Mouse (Mus musculus) ES-Bruce4 (cell line): ENCODE measurements around the gene Ano6. TPM values are rescaled to one million over a fixed set of nuclear protein-coding genes. Genes with fewer than 3 reads are reported as not detected.
A peak's percentile ranks its signal among the peaks of the same experiment; 100 is the strongest.

ENCODE experiments used
- H3K27ac ChIP-seq: 2 replicates; pipeline ENCODE4 v1.5.1; 2012; ENCODE audit warnings: low read length, inconsistent platforms; ENCODE audit not compliant: insufficient read depth
- H3K27me3 ChIP-seq: 2 replicates; pipeline ENCODE4 v1.6.1; 2012; ENCODE audit warnings: mild to moderate bottlenecking, low read length, inconsistent platforms; ENCODE audit not compliant: control insufficient read depth, poor library complexity, insufficient read depth, severe bottlenecking
- H3K36me3 ChIP-seq: 2 replicates; pipeline ENCODE4 v1.6.1; 2012; ENCODE audit warnings: inconsistent platforms, mild to moderate bottlenecking, low read length, moderate library complexity; ENCODE audit not compliant: control insufficient read depth, poor library complexity, insufficient read depth, severe bottlenecking
- H3K4me1 ChIP-seq: one replicate; pipeline ENCODE4 v1.8.1; 2011; ENCODE audit warnings: low read length; ENCODE audit not compliant: control insufficient read depth, insufficient read depth
- H3K4me3 ChIP-seq: 2 replicates; pipeline ENCODE4 v1.5.1; 2011; ENCODE audit warnings: low read depth, mild to moderate bottlenecking, low read length
- H3K9ac ChIP-seq: 2 replicates; pipeline ENCODE4 v1.6.1; 2012; ENCODE audit warnings: low read depth, mild to moderate bottlenecking, inconsistent platforms; ENCODE audit not compliant: poor library complexity, severe bottlenecking
- H3K9me3 ChIP-seq: replicated peaks from 2 replicates; pipeline ENCODE4 v1.6.1; 2012; ENCODE audit warnings: mild to moderate bottlenecking, low read length, inconsistent platforms; ENCODE audit not compliant: control insufficient read depth, poor library complexity, insufficient read depth, severe bottlenecking
- CTCF ChIP-seq: IDR thresholded peaks from one replicate; pipeline ENCODE4 v1.8.1; 2011; ENCODE audit warnings: low read depth, low read length
- EP300 ChIP-seq: IDR thresholded peaks from 2 replicates; pipeline ENCODE4 v1.6.1; 2011; ENCODE audit warnings: low read depth, low read length; ENCODE audit not compliant: insufficient read depth
- POLR2A ChIP-seq: IDR thresholded peaks from one replicate; pipeline ENCODE4 v1.8.1; 2011; ENCODE audit warnings: low read length; ENCODE audit not compliant: insufficient read depth
- polyA plus RNA-seq: library from polyadenylated mRNA; stranded (reverse); fragments of >200 nt; gene quantifications from 2 replicates; pipeline ENCODE4 v1.2.4, GENCODE M21; 2011; ENCODE audit warnings: low read depth; ENCODE audit not compliant: missing spikeins, insufficient read depth, insufficient read length

Gene Ano6
- polyA plus RNA-seq, 1 experiment, result 42.5 TPM

DNA sequence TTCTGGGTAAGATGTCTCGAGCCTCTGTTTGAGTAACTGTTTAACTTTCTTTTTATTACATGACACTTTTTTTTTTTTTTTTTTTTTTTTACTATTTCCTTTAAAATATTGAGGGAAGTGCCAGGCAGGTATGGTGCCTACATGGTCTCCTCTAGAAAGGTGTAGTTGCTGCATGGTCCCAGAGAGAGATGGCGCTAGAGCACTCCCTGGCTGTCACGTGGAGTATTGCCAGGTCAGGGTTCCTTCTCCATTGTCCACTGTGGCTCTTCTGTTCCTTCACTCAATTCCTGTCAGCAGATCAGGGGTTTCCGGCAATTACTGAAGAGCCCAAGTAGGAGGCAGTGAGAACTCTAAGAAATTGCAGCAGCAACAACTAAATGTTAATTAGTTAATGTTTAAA, 152.8 kb downstream of the Ano6 start:
- H3K9ac ChIP-seq, result no peak overlapping the region
- H3K9me3 ChIP-seq, result no peaks in the 10 kb centered on the region
- H3K4me3 ChIP-seq, result no peak overlapping the region
- H3K27me3 ChIP-seq, result no peaks in the 10 kb centered on the region
- H3K36me3 ChIP-seq, result no peaks in the 10 kb centered on the region
- H3K27ac ChIP-seq, result no peak overlapping the region
- TF ChIP-seq EP300 (no peak), CTCF (peak; percentile 81)
- no peaks in the 10 kb centered on the region for H3K4me1 ChIP-seq

DNA sequence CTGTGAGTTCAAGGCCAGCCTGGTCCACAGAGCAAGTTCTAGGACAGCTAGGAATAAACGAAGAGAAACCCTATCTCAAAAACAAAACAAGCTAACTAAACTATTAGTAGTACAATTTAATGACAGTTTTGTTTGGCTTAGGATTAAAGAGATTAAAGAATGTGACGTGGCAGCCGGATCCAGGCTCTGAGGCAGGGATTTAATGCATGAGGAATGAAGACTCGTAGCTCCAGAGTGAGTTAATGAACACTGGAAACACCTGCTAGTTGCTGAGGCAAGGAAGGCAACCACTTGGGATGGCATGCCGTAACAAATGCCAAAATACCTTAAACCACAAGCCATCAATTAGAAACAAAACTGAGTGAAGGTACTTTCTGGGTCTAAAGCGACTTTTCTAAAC, 153.7 kb downstream of the Ano6 start:
- TF ChIP-seq CTCF (no peak), POLR2A (no peak), EP300 (no peak)
- H3K4me1 ChIP-seq, result no peaks in the 10 kb centered on the region
- no peak overlapping the region for H3K27ac ChIP-seq
- no peaks in the 10 kb centered on the region for H3K36me3 ChIP-seq
- H3K9me3 ChIP-seq, result no peaks in the 10 kb centered on the region
- no peak overlapping the region for H3K4me3 ChIP-seq
- H3K27me3 ChIP-seq, result no peaks in the 10 kb centered on the region
- H3K9ac ChIP-seq, result no peak overlapping the region

DNA sequence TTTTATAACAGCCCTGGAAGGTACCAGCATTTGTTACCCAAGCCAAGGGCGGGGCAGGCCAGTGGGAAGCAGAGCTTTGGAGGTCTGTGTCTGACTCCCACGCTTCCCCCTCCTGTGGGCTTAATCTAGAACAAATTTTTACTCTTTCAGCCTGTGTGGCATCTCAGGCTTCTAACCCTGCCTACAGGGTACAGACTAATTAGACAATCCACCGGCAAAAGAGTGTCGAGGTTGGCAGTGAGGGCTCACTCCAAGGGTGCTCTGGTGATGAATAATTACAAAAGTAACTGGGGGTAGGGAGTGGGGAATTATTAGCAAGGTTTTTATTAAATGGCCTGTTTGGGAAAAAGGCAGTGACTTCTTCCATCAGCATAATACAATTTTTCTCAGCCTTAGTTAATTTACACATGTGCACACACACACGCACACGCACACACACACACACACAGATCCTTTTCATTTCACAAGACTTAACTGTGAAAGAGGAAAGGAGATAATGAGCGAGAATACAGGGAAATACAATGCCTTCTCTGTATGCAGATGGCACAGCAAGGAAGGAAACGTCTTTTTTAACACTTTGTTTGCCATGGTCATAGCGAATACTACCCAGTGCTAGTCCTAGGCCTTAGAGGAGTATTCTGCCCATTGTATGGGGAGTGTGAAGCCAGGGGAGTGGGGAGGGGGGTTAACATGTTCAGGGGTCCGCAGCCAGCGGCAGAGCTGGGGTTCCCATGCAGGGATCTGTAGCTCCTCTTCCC, 155.5 kb downstream of the Ano6 start:
- TF ChIP-seq EP300 (no peak), CTCF (no peak), POLR2A (no peak)
- no peaks in the 10 kb centered on the region for H3K27me3 ChIP-seq
- H3K27ac ChIP-seq, result no peak overlapping the region
- no peak overlapping the region for H3K9ac ChIP-seq
- no peaks in the 10 kb centered on the region for H3K4me1 ChIP-seq
- H3K9me3 ChIP-seq, result no peaks in the 10 kb centered on the region
- no peaks in the 10 kb centered on the region for H3K36me3 ChIP-seq
- no peak overlapping the region for H3K4me3 ChIP-seq

DNA sequence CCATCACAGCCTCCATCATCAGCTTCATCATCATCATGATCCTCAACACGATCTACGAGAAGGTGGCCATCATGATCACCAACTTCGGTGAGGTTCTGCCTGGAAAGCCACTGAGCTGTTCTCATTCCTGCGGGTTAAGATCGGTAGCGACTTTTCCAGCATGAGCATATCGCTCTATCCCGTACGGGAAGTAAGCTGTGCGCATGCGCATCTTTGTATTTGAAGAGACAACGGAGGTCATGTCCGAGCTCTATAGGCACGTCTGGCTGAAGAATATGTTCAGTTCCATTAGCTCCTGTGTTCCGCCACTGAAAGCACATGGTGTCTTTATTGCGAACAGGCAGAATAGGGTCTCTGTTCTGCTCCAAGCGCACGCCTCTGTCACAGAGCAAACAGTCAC, 157.8 kb downstream of the Ano6 start:
- Histone ChIP-seq H3K9ac (no peak overlapping the region), H3K36me3 (no peaks in the 10 kb centered on the region), H3K4me3 (peak overlapping the region; percentile 19), H3K9me3 (no peaks in the 10 kb centered on the region), H3K4me1 (no peaks in the 10 kb centered on the region), H3K27ac (no peak overlapping the region), H3K27me3 (no peaks in the 10 kb centered on the region)
- TF ChIP-seq POLR2A, result no peak
- no peak for TF ChIP-seq CTCF
- no peak for TF ChIP-seq EP300

DNA sequence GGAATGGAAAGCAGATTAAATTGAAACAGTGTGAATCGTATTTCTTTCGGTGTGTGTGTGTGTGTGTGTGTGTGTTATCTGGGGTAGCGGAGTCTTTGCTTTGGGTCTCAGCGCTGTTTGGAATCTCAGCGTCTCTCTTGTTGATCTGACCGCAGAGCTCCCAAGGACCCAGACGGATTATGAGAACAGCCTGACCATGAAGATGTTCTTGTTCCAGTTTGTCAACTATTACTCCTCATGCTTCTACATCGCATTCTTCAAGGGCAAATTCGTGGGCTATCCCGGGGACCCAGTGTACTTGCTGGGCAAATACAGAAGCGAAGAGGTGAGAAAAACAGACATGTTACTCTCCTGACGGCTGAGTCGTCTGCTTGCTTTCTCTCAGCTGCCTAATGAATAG, 158.7 kb downstream of the Ano6 start:
- Histone ChIP-seq H3K27me3 (no peaks in the 10 kb centered on the region), H3K36me3 (no peaks in the 10 kb centered on the region), H3K4me1 (no peaks in the 10 kb centered on the region), H3K9ac (no peak overlapping the region), H3K27ac (no peak overlapping the region), H3K4me3 (no peak overlapping the region), H3K9me3 (no peaks in the 10 kb centered on the region)
- TF ChIP-seq EP300, result no peak
- TF ChIP-seq CTCF, result no peak
- no peak for TF ChIP-seq POLR2A

DNA sequence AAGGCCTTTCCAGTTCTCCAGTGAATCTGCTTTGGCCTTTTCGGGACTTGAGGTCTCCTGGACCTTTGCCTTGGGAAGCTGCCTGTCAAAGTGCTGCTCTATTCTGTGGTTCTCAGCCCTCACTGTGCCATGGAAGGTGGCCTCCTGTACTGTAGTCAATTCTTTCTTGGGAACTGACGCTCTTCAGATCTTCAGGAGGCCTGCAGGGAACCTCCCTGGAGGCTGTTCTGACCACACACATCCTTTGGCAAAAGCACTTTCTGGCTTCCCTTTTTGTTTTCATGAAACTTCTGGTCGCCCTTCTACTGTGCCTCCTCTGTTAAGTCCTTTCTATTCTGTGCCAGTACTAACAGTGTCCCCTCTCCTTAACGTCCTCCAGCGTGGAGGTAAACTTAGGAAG, 160.9 kb downstream of the Ano6 start:
- Histone ChIP-seq H3K36me3 (no peaks in the 10 kb centered on the region), H3K4me3 (no peak overlapping the region), H3K9me3 (no peaks in the 10 kb centered on the region), H3K4me1 (no peaks in the 10 kb centered on the region), H3K27me3 (no peaks in the 10 kb centered on the region), H3K27ac (no peak overlapping the region), H3K9ac (no peak overlapping the region)
- TF ChIP-seq EP300 (no peak), CTCF (no peak), POLR2A (no peak)
